Mouse (Mus musculus): Measurements from ENCODE around the gene Pet2. TPM values are rescaled to one million over a fixed set of nuclear protein-coding genes. Genes with fewer than 3 reads are reported as not detected.

Pet2 gene
- not detected in 2 replicates for polyA plus RNA-seq (2015; fragmentation: Nextera tagmentation; extraction: Ambion mirVana)

- 96% methylated on average over 9 of the region's 9 CpGs for WGBS
- no peak within 1 kb of the TSS for H3K4me3 ChIP-seq (replicated peaks)
- H3K36me3 ChIP-seq = no peaks in the 10 kb centered on the region
- H3K27me3 ChIP-seq (replicated peaks) = no peaks in the 10 kb centered on the region
- H3K4me1 ChIP-seq = no peaks in the 10 kb centered on the region
- no peak within 1 kb of the TSS for H3K9ac ChIP-seq
- no peak for ATAC-seq (ENCODE audit: insufficient read depth, low FRiP score, low read depth)
- no peaks in the 10 kb centered on the region for H3K9me3 ChIP-seq
- H3K4me2 ChIP-seq = no peak within 1 kb of the TSS
- H3K27ac ChIP-seq = no peak within 1 kb of the TSS
These were observed at the start of gene Pet2 for GRCm38 (mm10) chrX:89409589-89409988. Gene Pet2, minus strand, starts transcription at chrX:89409689.

Data from stomach, embryonic 15.5 days (tissue).